Mouse (Mus musculus) liver, postnatal 0 days (tissue): ENCODE measurements around the gene Shmt1. TPM values are rescaled to one million over a fixed set of nuclear protein-coding genes. Genes with fewer than 3 reads are reported as not detected.

ENCODE experiments used
- ATAC-seq: fragments of 200-750 bp; cut with Nextera tagmentation; 2 replicates; pipeline ENCODE4 v1.8.0; 2017; ENCODE audit warnings: mild to moderate bottlenecking, moderate library complexity
- DNase-seq: peaks from one replicate; pipeline ENCODE4 v3.0.0-alpha.2; 2016
- H3K27ac ChIP-seq: fragments of 300-500 bp; sonication (generic); 2 replicates; pipeline ENCODE4 v1.5.1; 2014; ENCODE audit warnings: antibody characterized with exemption, moderate library complexity, mild to moderate bottlenecking, low read depth
- H3K27me3 ChIP-seq: fragments of 300-500 bp; sonication (generic); 2 replicates; pipeline ENCODE4 v1.6.1; 2014; ENCODE audit warnings: low read length, control low read depth, mixed read lengths; ENCODE audit not compliant: insufficient read depth
- H3K36me3 ChIP-seq: fragments of 300-500 bp; sonication (generic); replicated peaks from 2 replicates; pipeline ENCODE4 v1.6.1; 2014; ENCODE audit warnings: mild to moderate bottlenecking, control low read depth, low read length, moderate library complexity, mixed read lengths; ENCODE audit not compliant: insufficient read depth
- H3K4me1 ChIP-seq: fragments of 300-500 bp; sonication (generic); 2 replicates; pipeline ENCODE4 v1.6.1; 2014; ENCODE audit warnings: antibody characterized with exemption, mild to moderate bottlenecking, control low read depth; ENCODE audit not compliant: insufficient read depth
- H3K4me2 ChIP-seq: fragments of 300-500 bp; sonication (generic); 2 replicates; pipeline ENCODE4 v1.6.1; 2014; ENCODE audit warnings: low read depth, mild to moderate bottlenecking, low read length, moderate library complexity, mixed read lengths
- H3K4me3 ChIP-seq: fragments of 300-500 bp; sonication (generic); 2 replicates; pipeline ENCODE4 v1.5.1; 2014; ENCODE audit warnings: low read depth, low read length
- H3K9ac ChIP-seq: fragments of 300-500 bp; sonication (generic); replicated peaks from 2 replicates; pipeline ENCODE4 v1.6.1; 2014; ENCODE audit warnings: mild to moderate bottlenecking, moderate library complexity
- H3K9me3 ChIP-seq: fragments of 300-500 bp; sonication (generic); 2 replicates; pipeline ENCODE4 v1.6.1; 2016; ENCODE audit warnings: mild to moderate bottlenecking, control low read depth, low read length, mixed read lengths
- CTCF ChIP-seq: sonication (generic); IDR thresholded peaks from 2 replicates; pipeline ENCODE4 v1.5.1; 2016; ENCODE audit warnings: antibody characterized with exemption, low read depth
- EP300 ChIP-seq: IDR thresholded peaks from 2 replicates; pipeline ENCODE4 v1.6.1; 2016; ENCODE audit warnings: antibody characterized with exemption, low read depth, mild to moderate bottlenecking
- WGBS: fragments of 180-500 bp; shearing (Covaris S2); extraction: QIAGEN DNeasy Blood & Tissue Kit; methylation state at CpG from one replicate; pipeline ENCODE4 v1.1.7; 2014; ENCODE audit not compliant: insufficient replicate concordance; 5-methylcytosine and 5-hydroxymethylcytosine counted together
- polyA plus RNA-seq: library from polyadenylated mRNA; unstranded; fragments of >200 nt; fragmentation: Nextera tagmentation; extraction: Ambion mirVana; gene quantifications from 2 replicates; pipeline ENCODE4 v1.2.1, GENCODE M21; 2015

Shmt1 gene
- polyA plus RNA-seq, 1 experiment from 2014 or later, result 100 TPM

- Histone ChIP-seq H3K36me3 (peaks cover 43% of the 10 kb centered on the region), H3K9ac (no peak overlapping the region), H3K4me2 (no peak overlapping the region), H3K4me1 (peaks cover 3% of the 10 kb centered on the region; the same call in 1 of the 2 replicates), H3K9me3 (no peaks in the 10 kb centered on the region), H3K4me3 (no peak overlapping the region), H3K27ac (no peak overlapping the region), H3K27me3 (no peaks in the 10 kb centered on the region)
- no peak for ATAC-seq
- 71% methylated on average over 1 of the region's 1 CpGs for WGBS
- TF ChIP-seq CTCF (no peak), EP300 (no peak)
- DNase-seq, result no peak
Measured at GRCm38 (mm10) chr11:60800892-60801291, 10.6 kb downstream of the Shmt1 start.

- TF ChIP-seq EP300 (no peak), CTCF (0 out of 2 replicates have a peak, but pooled peaks have one; percentile 5)
- Histone ChIP-seq H3K4me3 (no peak overlapping the region), H3K36me3 (peaks cover 43% of the 10 kb centered on the region), H3K27me3 (no peaks in the 10 kb centered on the region), H3K4me2 (no peak overlapping the region), H3K9ac (no peak overlapping the region), H3K27ac (no peak overlapping the region), H3K9me3 (no peaks in the 10 kb centered on the region), H3K4me1 (peaks cover 3% of the 10 kb centered on the region; the same call in 1 of the 2 replicates)
- no peak for ATAC-seq
- 84% methylated on average over 4 of the region's 4 CpGs for WGBS
- no peak for DNase-seq
Measured at GRCm38 (mm10) chr11:60799977-60800376, 11.5 kb downstream of the Shmt1 start.

GRCm38 (mm10) chr11:60796342-60796741, 15.2 kb downstream of the Shmt1 start:
- Histone ChIP-seq H3K36me3 (peaks cover 56% of the 10 kb centered on the region), H3K9me3 (no peaks in the 10 kb centered on the region), H3K27me3 (no peaks in the 10 kb centered on the region), H3K27ac (no peak overlapping the region), H3K4me2 (no peak overlapping the region), H3K4me1 (no peaks in the 10 kb centered on the region), H3K4me3 (no peak overlapping the region), H3K9ac (no peak overlapping the region)
- TF ChIP-seq EP300 (no peak), CTCF (no peak)
- WGBS, result 82% methylated on average over 11 of the region's 11 CpGs
- no peak for DNase-seq
- ATAC-seq, result no peak

GRCm38 (mm10) chr11:60790472-60790871, 21.0 kb downstream of the Shmt1 start:
- 67% methylated on average over 2 of the region's 2 CpGs for WGBS
- no peak for DNase-seq
- Histone ChIP-seq H3K4me1 (no peaks in the 10 kb centered on the region), H3K4me2 (no peak overlapping the region), H3K27ac (no peak overlapping the region), H3K9me3 (no peaks in the 10 kb centered on the region), H3K4me3 (no peak overlapping the region), H3K36me3 (peaks cover 53% of the 10 kb centered on the region), H3K27me3 (no peaks in the 10 kb centered on the region), H3K9ac (no peak overlapping the region)
- TF ChIP-seq EP300 (no peak), CTCF (no peak)
- ATAC-seq, result no peak

GRCm38 (mm10) chr11:60787595-60787994, 23.9 kb downstream of the Shmt1 start:
- no peak overlapping the region for H3K4me3 ChIP-seq
- H3K27me3 ChIP-seq, result no peaks in the 10 kb centered on the region
- no peak for DNase-seq
- peaks cover 59% of the 10 kb centered on the region for H3K36me3 ChIP-seq
- H3K9me3 ChIP-seq, result no peaks in the 10 kb centered on the region
- WGBS, result 69% methylated on average over 1 of the region's 1 CpGs
- no peak for TF ChIP-seq EP300
- no peak for TF ChIP-seq CTCF
- no peak overlapping the region for H3K27ac ChIP-seq
- no peak overlapping the region for H3K9ac ChIP-seq
- H3K4me1 ChIP-seq, result peaks cover 7% of the 10 kb centered on the region; the same call in 1 of the 2 replicates
- H3K4me2 ChIP-seq, result no peak overlapping the region
- ATAC-seq, result no peak

GRCm38 (mm10) chr11:60784179-60784922, 27.2 kb downstream of the Shmt1 start:
- TF ChIP-seq CTCF, result no peak
- no peak for TF ChIP-seq EP300
- Histone ChIP-seq H3K27me3 (no peaks in the 10 kb centered on the region), H3K36me3 (peaks cover 43% of the 10 kb centered on the region), H3K9me3 (no peaks in the 10 kb centered on the region), H3K4me1 (peaks cover 34% of the 10 kb centered on the region), H3K4me3 (no peak overlapping the region), H3K27ac (no peak overlapping the region; the same call in 1 of the 2 replicates), H3K9ac (no peak overlapping the region), H3K4me2 (no peak overlapping the region)
- WGBS, result 77% methylated on average over 8 of the region's 8 CpGs
- ATAC-seq, result no peak
- DNase-seq, result no peak
